Mouse (Mus musculus) urinary bladder, postnatal 36 days (tissue): ENCODE results near the gene Dnajc7.
"Not testable (repeated sequence)": the region's sequence is repeated elsewhere in the genome, so short reads cannot be mapped to it uniquely, and the experiment has no call there.

ENCODE experiments used
- DNase-seq, 2 experiments: peaks; one replicate each; pipeline ENCODE4 v3.0.0; 2022; ENCODE audit warnings: low spot score in 2 of 2, mixed read lengths in 1 of 2

The Dnajc7 gene

DNA sequence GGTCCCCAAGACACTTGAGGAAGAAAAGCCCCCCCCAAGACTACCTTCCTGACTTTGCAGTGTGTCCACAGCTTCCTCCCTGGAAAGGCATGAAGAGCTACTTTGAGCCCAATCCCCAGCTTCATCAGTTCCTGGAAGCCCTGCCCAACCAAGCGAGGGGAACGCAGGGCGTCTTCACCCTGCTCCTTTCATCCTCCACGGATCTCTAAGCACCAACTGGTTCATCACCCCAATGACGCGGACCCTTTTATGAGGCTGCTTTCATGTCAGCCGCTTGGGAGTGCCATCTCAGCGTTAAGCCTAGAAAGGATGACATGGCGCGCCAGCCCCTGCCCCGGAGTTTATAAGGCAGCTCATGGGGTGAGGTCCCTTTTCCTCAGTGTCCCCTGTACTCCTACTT lies at the start of gene Dnajc7:
Gene Dnajc7, minus strand, starts transcription at position 187 of the 400 bp plus-strand sequence.
- no peak for DNase-seq

DNA sequence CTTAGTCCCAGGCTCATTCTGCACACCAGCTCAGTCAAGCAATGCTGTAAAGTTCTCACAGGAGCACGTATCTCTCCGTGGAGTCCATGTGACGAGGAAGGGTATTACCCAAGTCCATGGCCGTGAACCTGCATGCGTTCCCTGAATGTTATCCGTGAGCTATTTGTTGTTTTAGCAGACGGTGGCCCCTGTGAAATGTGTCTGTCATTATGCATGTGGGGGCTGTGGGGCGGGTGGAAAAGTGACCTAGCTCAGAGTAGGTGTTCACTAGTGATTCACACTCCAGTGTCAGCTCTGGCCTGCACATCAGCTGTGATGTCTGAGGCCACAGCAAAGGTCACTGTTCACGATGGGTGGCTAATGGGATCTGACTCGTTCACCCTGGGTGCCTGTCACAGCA lies 39.8 kb upstream of the Dnajc7 start:
- DNase-seq, result no peak

DNA sequence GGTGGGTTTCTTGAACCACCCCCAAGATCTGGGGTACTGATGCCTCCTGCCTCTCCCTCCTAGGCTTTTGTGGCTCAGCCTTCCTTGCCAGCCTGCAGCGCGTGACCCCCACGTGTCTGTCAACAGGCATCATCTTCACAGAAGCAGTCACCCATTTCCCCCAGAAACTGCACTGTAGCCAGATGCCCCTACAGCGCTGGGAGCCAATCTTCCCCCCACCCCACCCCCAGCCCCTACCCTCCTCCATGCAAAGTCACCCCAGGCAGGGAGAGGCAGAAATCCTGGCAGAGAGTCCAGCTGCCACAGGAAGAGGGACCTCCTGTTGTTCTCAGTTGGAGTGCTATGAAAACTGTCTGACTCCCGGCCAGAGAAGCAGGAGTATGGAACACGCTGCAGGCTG lies 36.5 kb upstream of the Dnajc7 start:
- no peak for DNase-seq

DNA sequence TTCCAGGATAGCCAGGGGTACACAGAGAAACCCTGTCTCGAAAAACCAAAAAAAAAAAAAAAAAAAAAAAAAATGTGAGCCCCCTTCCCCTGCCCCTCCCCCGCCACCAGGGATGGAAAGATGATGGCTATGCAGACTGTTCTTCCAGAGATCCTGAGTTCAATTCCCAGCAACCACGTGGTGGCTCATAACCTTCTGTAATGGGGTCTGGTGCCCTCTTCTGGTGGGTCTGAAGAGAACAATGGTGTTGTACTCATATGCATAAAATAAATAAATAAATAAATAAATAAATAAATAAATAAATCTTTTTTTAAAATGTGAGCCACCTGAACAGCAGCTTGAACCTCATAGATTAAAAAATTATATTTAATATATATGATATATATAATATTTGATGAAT lies 35.6 kb upstream of the Dnajc7 start:
- not testable (repeated sequence) for DNase-seq

DNA sequence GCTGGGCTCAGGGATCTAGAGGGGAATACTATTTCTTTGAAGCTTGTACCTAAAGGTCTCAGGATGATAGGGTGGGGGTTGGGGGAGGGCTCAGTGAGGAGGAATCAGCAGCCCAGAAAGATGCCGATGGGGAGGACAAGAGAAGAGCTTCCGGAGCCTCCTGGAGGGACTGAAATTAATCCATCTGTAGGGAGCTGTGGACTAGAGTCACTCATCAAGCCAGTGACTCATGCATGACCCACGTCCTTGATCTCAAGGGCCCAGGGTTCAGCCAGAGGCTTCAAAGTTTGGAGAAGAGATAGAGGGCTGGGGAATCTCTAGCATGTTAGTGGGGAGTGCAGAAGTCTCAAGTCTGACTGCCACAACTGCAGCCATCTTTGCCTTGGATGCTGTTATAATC lies 31.8 kb upstream of the Dnajc7 start:
- no peak for DNase-seq

DNA sequence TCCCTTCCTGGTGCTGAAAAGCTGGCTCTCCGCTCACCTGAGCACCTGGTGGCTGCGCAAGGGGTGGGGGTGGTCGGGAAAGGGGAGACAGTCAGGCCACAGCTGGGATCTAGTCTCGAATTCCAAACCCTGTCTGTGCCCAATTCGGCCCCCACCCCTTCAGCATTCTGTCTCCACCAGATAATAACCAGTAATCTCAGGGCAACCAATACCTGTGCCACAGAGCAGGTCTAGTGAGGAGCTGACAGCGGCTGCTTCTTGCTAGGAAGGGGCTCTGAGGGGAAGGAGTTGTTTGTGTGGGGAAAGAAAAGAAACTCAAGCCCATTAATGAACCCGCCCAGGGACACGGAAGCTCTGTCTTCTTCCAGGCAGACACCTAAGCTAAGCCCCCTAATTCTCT lies 31.2 kb upstream of the Dnajc7 start:
- no peak for DNase-seq

DNA sequence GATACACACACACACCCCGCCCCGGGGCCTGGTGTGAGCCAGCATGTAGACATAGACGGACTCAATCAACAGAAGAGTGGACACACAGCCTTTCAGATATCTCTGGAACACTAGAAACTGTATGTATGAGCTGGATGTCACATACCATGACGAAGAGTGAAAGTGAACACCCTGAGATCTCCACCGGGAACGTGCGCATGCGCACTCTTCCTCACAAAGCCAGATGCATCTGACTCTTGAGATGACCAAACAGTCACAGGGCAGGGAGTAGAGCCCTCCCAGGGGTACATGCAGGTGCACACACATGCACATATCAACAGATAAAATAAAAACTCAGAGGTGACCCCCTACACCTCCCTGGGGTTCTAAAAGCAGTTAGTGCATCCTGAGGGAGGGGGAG lies 28.4 kb upstream of the Dnajc7 start:
- no peak for DNase-seq

DNA sequence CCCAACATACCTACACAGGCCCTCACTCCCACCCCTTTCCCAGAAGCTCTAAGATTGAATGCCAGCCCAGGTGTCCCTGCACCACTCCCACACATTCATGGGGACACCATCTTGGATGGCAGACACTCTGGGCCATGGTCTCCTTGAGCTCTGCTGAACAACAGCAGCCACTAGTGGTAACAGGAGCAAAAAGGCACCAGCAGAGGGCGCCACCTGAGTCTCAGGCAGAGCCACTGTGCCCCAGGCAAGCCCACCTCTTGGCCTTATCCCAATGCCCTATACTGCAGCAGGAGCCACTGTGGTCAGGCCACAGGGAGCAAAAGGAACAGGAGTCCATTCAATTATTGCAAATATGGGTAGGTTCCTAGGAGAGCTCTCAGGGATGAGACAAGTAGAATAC lies 26.3 kb upstream of the Dnajc7 start:
- no peak for DNase-seq

DNA sequence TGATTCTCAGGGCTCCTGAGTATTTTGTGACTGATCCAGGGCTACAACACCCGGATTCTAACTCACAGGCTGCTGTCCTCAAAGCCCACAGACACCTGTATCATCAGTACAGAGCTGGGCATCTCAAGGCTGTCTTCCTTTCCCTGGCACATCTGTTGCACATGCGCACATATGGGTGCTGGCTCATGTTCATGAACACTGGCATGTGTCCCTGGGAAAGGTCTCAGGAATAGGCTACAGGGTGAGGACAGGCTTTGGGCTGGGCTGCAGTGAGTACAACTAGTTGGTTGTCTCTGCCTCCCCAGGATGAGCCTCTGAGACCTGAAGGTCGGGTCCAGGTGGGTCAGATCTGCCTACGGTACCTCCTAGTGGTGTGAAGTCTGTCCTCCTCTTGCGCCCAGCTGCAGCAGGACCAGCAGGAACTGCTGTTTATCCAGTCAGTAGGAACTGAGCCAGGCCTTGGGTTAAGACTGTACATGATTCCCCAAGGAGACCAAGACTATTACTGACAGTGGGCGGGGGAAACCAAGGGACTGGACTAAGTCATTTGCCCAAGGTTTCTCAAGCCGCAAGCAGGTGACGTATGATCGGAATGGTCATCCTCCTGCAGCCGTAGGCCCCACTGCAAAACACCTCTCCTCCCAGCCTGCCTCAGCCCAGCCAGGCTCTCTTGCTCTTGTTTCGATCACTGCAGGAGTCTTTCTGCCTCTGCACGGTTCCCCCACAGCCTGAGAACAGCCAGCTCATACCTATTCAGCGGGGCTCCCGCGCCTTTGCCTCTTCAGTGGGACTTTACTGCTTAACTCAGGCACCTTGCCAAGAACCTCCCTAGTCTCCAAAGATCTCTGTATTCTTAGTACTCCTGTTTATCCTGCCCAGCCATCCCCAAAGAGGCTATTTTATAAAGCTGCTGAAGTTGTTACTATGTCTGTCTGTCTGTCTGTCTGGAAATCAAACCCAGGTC lies 23.9 kb upstream of the Dnajc7 start:
- no peak for DNase-seq

DNA sequence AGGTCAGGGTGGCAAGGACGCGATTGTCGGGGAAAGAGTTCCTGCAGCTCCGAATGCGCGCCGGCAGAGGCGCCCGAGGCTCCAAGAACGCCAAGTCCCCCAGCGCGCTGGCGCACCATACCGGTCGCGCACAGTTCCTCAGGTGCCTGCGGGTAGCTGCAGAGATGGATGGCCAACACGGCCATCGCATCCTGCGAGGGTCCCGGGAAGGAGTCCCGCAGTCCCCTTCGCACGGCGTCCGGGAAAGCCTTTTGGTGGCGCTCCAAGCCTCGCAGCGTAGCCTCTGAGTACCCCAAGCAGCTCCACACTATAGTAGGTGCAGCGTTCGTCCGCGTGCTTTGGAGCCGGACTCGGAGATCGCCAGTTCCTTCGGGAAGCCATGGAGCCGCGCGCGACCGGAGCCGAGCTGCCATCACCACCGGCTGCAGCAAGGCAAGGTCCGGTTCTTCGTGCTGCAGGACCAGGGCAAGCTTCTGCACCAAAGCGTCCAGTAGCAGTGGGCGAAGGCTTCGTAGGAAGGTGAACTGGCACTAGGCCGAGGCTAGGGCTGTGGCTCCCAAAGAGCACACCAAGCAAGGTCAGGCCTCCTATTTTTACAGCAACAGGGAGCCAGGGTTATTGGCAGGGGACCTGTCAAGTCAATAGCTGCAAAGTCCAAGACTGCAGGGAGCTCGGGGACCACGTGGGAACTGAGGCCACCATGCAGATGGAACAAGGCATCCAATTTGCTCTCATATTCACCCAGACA lies 20.4 kb upstream of the Dnajc7 start:
- peak in 1 of 2 experiments; percentile 19 for DNase-seq

DNA sequence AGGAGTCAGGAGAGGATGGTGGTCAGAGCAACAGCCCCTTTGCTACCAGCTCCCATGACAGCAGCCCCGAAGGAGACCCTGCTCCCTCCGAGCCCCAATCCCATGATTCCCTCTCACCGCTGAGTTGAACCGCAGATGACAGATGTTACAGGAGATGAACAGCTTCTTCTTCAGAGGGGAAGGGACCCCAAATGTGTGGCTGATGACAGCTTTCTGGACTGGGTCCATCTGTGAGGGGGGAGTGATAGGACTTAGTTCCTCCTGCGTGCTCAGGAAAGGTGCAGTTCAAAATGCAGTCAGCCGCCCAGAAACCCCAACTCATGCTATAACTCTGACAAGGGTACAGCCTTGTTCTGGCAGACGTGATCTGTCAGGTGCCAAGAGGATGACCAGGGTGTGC lies 14.6 kb upstream of the Dnajc7 start:
- DNase-seq, result no peak

DNA sequence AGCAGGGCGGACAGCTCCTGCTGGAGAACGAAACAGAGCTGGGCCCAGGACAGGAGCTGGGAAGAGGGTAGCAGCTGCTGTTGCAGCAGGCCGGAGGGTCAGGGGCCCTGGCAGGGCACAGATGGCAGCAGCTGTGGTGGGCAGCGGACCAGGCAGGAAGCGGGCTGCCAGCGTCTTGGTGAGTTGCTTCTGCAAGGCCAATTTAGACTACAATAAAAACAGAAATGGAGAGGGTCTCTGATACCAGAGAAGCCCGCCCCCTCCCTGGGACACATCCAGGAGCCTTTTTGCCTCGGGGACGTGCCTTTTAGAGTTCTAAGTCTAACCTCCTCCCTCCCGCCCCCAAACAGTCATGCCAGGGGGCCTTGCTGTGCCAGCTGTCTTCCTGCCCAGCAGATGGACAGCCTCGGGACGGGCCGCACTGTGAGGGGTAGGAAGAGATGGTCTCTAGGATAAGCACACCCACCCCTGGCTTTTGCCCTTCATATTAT lies 8.9 kb upstream of the Dnajc7 start:
- DNase-seq, result no peak

DNA sequence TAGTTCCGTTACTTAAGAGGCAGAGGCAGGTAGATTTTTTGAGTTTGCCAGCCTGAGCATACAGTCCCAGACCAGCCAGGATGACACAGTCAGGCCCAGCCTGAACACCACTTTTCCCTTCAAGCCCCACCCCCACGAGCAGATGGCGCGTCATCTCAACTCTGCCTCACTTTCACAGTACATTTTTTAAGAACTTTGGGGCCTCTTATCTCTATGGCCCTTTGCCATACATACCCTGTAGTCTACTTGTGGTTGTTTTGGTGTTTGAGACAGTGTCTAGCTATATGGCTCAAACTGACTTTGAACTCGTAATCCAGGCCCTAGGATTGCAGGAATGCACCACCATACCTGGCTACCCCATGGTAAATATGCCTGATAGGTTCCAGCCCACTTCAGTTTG lies 8.1 kb upstream of the Dnajc7 start:
- no peak for DNase-seq

DNA sequence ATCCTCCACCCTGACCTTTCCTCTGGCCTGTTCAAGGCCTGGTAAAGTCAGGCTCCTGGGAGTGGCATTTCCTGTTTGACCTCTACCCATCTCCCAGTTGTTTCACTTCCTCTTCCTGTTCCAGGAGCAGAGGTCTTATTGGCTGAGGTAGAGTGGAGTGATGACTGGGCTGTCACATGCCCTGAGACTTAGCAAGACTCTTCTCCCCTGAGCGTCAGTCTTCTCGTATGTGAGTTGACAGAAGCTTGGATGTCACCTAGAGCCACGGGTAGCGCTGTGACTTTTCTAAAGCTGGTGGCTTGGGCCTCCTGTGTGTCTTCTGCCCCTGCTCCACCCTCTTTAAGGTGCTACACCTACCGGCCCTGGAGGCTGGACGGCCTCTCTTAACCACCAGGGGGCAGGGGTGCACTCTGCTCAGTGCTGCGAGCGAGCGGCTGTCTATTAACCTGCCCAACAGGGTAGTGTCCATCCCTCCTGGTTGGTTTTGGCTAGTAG lies 6.8 kb upstream of the Dnajc7 start:
- DNase-seq, result peak; percentile 67 to 78

DNA sequence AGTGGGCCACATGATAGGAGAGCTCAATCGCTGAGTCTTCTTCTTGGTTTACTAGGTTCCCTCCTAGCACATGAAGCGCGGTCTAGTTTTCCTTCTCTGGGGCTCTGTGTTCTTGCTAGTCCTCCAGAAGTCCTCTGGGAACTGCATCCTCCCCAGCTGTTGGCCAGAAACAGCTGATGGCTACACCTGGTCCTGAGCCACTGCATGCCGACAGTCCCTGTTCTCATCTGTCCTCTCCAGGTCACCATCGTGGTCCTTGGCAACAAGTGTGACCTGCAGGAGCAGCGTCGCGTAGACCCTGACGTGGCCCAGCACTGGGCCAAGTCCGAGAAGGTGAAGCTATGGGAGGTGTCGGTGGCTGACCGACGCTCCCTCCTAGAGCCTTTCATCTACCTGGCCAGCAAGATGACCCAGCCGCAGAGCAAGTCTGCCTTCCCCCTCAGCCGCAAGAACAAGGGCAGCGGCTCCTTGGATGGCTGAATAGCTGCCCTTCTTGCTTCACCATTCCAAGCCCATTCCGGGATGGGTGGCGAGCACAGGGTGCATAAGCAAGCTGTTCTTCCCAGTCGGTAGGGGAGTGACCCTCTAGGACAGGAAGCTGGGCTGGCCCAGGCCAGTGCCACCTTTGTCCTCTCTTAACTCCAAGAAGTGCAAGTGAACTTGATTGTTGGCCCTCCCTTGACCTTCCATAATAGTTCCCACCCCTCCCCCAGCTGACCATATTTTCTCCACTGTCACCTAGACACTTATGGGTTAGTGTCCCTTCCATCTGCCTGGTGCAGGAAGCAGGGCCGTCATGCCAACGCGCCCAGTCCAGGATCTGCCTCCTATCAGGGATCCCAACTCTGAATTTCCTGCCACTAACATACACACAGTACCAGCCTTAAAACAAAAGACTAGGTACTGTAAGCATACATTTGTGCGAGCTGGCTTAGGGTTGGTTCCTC lies 6.1 kb upstream of the Dnajc7 start:
- DNase-seq, result no peak

DNA sequence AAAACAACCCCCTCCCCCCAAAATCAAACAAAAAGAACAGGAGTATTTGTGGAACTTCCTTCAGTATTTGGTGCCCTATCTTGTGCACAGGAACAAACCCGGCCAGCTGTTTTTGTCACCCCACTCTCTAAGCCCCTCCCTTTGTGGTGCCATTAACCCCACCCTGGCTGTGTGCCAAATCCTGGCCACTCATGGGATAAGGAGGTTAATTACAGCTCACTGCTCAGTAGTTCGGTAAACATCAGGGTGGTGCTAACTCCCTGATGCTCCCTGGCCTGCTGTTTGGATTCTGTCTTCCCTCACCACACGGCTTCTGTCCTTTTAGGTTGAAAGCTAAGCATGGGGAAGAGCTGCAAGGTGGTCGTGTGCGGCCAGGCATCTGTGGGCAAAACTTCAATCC lies 3.9 kb upstream of the Dnajc7 start:
- no peak for DNase-seq

DNA sequence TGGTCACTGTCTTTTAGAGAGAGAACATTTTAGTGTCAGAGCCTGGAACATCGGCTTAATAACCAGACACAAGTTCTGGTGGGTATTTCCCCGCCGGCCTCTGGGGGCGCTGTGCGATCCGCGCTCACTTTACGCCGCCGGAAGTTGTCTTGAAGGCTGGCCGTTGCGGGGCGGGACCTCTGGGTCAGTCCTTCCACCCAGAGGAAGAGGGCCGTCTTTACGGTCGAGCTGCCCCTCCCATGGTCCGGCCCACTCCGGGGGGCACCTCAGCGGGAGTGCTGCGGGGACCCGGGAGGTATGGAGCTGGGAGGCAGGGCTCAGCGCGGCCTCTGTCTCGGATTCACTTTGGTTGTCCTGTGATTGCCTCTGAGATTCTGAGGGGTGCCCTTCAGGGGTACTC lies 2.7 kb upstream of the Dnajc7 start:
- peak; percentile 94 to 96 for DNase-seq

DNA sequence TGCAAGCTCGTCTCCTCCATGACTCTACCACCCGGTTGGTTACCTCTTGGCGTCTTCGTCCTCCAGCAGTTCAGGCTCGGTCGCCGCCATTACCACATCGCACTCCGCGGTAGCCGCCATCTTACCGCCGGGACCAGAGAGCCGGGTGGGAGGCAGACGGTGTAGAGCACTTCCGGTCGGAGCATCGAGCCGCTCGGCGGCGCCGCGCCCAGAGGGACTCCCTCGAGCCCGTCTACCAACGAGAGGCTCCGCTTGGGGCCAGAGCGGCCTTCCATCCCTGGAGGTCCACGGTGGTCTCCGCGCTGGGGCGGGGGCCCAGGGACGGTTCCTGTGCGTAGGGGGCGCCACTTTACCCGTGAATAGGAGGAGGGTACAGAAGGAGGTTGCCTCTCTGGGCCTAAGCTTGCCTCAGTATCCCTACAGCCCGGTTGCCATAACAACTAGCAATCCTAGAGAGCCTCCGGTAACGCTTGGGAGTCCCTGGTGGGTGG lies 438 bp downstream of the Dnajc7 start:
- DNase-seq, result peak; percentile 92 to 93

DNA sequence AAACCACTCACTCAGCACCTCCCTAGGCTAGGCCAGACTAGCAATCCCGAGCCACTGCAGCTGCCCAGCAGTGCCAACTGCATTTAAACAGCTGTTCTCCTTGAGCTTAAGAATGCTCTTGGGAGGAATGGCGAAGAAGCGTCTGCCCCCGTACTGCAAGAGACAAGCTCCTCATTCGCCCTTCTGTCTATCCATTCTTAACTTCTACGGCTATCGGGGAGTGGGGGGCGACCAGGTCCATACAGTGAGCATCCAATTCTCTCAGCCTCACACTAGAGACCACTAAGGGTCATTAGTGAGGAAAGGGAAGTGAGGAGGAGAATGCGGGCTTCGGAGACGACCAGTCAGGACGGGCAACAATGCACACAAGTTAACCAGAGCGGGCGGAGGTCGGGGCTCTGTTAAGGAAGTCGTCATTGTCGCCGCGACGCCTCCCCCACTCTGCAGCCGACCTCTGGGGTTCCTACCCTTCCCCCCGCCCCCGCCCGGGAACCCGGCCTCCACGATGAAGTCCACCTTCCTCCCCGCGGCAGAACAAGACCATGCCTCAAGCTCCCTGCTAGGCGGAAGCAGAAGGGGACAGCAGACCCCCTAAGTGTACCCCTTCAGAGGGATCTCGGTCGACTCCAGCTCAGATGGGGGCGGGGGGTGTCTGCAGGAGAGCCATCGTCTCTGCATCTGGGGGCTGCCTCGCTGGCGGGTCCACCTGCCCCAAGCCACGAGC lies 1.0 kb downstream of the Dnajc7 start, which contains the start of gene Nkiras2:
Gene Nkiras2, plus strand, starts transcription at position 484 of the 724 bp plus-strand sequence.
- peak; percentile 31 to 47 for DNase-seq

DNA sequence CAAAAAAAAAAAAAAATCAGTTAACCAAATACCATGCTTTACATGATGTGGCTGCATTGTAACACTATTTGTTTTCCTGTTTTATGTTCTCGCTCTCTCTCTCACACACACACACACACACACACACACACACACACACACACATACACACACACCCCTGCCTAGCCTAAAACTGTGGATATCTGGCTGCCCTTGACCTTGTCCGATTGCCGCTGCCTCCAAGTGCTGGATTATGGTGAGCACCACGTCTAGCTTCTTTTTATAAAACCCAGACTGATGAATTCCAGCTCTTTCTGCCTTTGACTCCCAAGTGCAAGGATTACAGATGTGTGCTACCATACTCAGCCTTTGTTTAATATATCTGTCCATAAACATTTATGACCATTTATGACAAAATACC lies 2.5 kb downstream of the Dnajc7 start:
- DNase-seq, result no peak
